Mouse (Mus musculus) adipocyte (in vitro differentiated cells): Measurements from ENCODE around the gene Amigo2.

Source experiments
- DNase-seq: peaks from one replicate; pipeline ENCODE4 v3.0.0-alpha.2; 2016; ENCODE audit warnings: low spot score

Amigo2 gene

GRCm38 (mm10) chr15:97267094-97267695 is 20.1 kb upstream of the Amigo2 start:
- DNase-seq = no peak

DNA sequence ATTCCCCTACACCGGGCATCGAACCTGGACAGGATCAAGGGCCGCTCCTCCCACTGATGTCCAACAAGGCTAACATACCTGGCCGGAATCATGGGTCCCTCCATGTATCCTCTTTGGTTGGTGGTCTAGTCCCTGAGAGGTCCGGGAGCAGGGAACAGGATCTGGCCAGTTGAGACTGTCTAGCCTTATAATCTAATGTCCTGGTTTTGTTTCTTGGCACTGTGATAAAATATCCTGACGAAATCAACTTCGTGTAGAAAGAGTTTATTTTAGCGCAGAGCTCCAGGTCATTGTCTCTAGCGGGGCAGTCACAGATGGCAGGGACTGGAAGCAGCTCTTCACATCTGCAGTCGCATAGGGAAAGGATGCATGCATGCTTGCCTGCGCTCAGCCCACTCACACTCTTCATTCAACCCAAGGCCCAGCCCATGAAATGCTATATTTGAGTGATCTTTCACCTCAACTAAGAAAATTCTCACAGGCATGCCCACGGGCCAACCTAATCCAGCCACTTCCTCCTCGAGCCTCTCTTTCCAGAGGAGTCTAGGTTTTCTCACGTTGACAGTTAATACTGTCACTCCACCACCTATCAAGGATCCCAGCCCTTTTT is 19.3 kb upstream of the Amigo2 start:
- DNase-seq = no peak

- no peak for DNase-seq
Observed at GRCm38 (mm10) chr15:97262251-97262650, 15.2 kb upstream of the Amigo2 start.

GRCm38 (mm10) chr15:97259968-97260597 is 13.0 kb upstream of the Amigo2 start:
- peak; percentile 66 for DNase-seq

GRCm38 (mm10) chr15:97259300-97259699 is 12.2 kb upstream of the Amigo2 start:
- DNase-seq = peak; percentile 71

- DNase-seq = no peak
Observed at GRCm38 (mm10) chr15:97258483-97259230, 11.6 kb upstream of the Amigo2 start.

DNA sequence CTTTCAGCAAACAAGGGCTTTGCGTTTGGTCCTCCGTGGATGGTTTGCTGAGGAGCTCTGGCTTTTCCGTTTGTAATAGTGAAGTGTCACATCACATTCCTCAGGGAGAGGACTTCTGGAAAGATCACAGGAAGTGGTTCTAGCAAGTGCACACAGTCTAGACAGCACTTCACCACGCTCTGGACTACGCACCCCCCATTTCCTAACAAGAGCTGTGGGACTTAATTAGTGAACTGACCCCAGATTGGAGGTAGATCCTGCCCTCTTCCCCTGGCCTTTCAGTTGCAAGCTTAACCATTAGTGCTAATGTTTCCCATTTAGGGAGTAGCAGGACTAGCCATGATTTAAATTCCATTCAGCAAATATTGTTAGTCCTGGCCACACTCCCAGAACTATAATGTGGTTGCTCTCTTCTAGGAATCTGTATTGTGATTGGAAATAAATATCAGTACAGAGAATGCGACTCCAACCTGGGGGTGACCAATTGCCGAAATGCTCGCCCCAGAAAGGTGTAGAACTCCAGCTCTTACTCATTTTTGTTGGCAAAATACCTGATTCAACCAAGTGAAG is 10.2 kb upstream of the Amigo2 start:
- DNase-seq = no peak

DNA sequence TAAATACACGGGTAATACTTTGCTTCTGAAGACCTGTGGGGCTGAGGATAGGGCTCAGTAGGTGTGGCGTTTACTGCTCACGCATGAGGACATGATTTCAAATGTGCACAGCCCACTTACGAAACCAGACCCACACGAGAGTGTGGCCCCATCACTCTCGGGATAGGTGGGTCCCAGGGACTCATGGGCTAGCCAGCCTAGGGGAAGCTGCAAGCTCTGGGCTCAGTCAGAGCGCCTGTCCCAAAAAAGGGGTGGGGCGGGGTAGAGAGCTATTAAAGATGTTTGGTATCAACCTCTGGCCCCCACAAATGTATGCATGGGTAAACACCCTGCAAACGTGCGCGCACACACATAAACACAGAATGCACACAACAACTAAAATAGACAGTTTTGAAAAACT is 9.3 kb upstream of the Amigo2 start:
- no peak for DNase-seq

- DNase-seq = no peak
Observed at GRCm38 (mm10) chr15:97255800-97256199, 8.7 kb upstream of the Amigo2 start.

- no peak for DNase-seq
Observed at GRCm38 (mm10) chr15:97254375-97254774, 7.3 kb upstream of the Amigo2 start.

DNA sequence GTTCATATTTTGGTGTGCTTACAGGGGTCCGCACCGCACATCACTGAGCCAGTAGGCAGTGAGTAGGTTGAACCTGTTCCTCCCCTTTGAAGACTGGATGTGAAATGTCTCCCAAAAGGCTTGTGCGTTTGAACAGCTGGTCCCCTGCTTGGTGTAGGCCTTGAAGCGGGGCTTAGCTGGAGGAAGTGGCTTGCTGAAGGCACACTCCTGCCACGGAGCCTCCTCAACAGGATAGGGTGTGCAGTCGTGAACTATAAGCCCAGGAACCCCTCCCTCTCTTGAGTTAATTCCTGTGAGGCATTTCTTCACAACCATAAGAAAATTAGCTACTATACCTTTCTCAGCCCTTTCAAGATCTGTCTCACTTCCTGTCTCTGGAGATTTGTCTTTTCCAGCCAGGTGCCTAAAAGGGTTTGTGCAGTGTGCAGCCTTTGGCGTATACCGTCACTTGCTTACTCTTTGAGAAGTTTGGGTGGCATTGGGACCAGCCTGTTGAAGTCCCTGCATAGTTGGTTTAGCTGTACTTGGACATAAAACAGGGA is 5.5 kb upstream of the Amigo2 start:
- no peak for DNase-seq

- no peak for DNase-seq
Observed at GRCm38 (mm10) chr15:97249322-97249721, 2.2 kb upstream of the Amigo2 start.

DNA sequence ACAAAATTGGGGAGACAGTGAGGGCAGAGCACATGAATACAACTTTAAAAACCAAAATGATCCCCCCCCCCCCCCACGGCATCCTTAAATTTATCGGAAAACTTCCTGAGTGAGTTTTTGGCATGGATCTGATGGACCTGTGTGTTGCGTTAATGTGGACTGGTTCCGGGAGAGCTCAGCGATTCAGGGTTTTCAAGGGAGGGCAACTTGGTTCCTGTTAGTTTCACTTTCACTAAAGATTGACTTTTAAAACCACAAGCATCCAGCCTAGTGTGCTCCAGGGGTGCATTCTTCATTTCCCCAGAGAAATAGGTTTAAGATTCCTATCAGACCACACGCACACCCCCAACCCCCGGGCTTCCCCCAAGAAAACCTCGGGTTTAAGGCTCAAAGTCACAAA is 1.2 kb upstream of the Amigo2 start:
- peak; percentile 75 for DNase-seq

DNA sequence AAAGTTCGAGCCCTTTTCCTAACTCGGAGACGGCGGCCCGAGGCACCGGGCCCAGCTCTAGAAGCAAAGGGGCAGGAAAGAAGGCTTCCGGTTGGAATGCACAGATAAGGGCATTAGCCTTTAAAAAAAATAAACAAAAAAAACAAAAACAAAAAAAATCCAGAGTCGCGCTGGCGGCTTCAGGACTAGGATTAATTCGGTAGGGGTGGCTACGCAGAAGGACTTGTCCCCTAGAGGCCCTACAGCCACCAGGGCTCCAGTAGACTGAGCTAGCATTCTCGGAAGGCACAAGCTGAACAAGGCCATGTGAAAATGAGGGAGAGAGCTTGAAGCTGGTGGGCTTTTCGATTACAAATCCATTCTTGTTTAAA is 689 bp upstream of the Amigo2 start:
- peak; percentile 61 for DNase-seq

DNA sequence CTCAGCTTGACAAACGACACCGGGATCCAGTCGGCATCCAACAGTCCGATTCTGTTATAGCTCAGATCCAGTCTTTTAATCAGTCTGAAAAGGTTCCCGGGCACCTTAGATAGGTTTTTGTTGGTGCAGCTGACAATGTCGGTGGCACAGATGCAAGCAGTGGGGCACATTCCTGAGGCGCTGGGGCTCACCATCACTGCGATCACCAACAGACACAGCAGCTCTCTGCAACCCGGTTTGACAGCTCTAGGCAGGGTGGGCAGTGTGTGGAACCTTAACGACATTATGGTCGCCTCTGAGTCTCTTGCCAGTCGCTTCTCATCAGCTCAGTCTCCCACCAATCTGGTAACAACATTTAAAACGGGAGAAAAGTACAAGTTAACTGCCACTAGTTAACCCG is 831 bp downstream of the Amigo2 start:
- DNase-seq = no peak

GRCm38 (mm10) chr15:97245392-97245791 is 1.7 kb downstream of the Amigo2 start:
- no peak for DNase-seq

GRCm38 (mm10) chr15:97236943-97237342 is 10.1 kb downstream of the Amigo2 start:
- peak; percentile 20 for DNase-seq

DNA sequence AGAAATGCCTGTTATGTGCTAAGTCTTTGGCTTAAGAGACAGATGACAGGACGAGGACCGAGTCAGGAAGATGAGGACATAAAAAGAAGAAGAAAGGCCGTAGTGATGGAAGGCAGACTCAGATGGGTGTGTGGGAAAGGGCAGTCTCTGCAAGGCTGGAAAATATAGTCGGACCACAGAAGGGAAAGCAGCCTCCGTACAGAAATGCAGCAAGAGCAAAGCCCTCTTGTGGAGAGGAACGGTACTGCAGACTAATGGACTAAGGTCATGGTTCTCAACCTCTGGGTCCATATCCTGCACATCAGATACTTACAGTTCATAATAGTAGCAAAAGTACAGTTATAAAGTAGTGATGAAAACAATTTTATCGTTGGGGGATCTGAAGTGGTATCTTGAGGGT is 11.9 kb downstream of the Amigo2 start:
- peak; percentile 53 for DNase-seq

- no peak for DNase-seq
Observed at GRCm38 (mm10) chr15:97234076-97234475, 13.0 kb downstream of the Amigo2 start.

DNA sequence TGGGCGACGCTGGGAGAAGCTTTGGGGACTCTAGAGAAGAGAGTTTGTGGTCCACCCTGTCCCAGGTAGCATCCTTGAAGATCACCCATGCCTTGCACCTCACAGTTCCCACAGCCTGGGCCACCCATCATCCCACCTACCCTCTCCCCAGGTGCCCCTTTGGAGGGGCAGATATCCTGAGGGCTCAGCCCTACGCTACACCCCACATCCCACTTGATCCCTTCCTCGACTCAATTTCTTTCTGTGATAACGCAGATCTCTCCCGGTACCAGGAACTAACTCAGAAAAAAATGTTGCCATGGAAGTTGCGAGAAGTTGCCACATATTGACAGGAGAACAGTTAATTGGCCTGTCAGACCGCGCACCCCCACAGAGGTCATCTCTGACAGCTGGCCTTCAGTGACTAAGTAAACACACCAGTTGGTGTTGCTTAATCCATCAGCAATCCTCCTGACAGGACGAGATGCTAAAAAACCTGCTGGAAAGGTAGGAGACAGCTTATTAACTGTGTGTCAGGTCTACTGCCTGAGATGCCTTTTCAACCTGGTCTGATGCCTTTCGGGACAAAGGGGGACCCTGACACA is 17.5 kb downstream of the Amigo2 start:
- no peak for DNase-seq

GRCm38 (mm10) chr15:97224003-97224402 is 23.1 kb downstream of the Amigo2 start:
- DNase-seq = no peak

GRCm38 (mm10) chr15:97223431-97223830 is 23.7 kb downstream of the Amigo2 start:
- DNase-seq = no peak
